ENCODE assay signal across 22 mouse cellular contexts in genomic region chr7:120882674-120883073, GRCm38 (mm10). TPM values are rescaled to one million over a fixed set of nuclear protein-coding genes. Genes with fewer than 3 reads are reported as not detected.
DNase-seq lines count a peak whose midpoint lies in the region; ATAC-seq and TF ChIP-seq lines count a peak whose summit lies in the region.
"Had no signal": no experiment of that assay in that cellular context is flagged by ENCODE, and none has a peak within 500 bp of the region (broad histone marks: within the 10 kb centered on the region; RNA-seq: fewer than 3 reads in every experiment).

No protein-coding gene starts in this region.

- TF ChIP-seq EP300 in liver, postnatal 0 days (IDR thresholded peaks at IDR 0.05; ENCODE audit: low read depth): no peak

- no peak overlapping the region for H3K27ac ChIP-seq in embryonic facial prominence, embryonic 14.5 days (replicated peaks; ENCODE audit: low read depth, low read length)
- H3K27ac ChIP-seq in embryonic facial prominence, embryonic 10.5 days (replicated peaks): no peak overlapping the region
- H3K27ac ChIP-seq in kidney, embryonic 15.5 days: no peak overlapping the region
- no peak overlapping the region for H3K27ac ChIP-seq in kidney, adult 2 months (ENCODE audit: insufficient read depth, low read depth, low read length)
- H3K27ac ChIP-seq in liver, embryonic 12.5 days: peak overlapping the region; percentile 37
- H3K27ac ChIP-seq in liver, postnatal 0 days (ENCODE audit: low read depth): no peak overlapping the region; the same call in 1 of the 2 replicates
- no peak overlapping the region for H3K27ac ChIP-seq in limb, embryonic 13.5 days
- H3K27ac ChIP-seq in midbrain, embryonic 16.5 days (ENCODE audit: low read length): no peak overlapping the region
- H3K27ac ChIP-seq: embryonic facial prominence, embryonic 12.5 days; forebrain, embryonic 12.5 days; heart, adult 2 months; hindbrain, embryonic 15.5 days had no signal

- ATAC-seq in embryonic facial prominence, embryonic 14.5 days (ENCODE audit: low read depth): peak; percentile 39; the same call in 1 of the 2 replicates
- ATAC-seq in kidney, embryonic 15.5 days (replicated peaks; ENCODE audit: low FRiP score): peak; percentile 66
- ATAC-seq in liver, embryonic 12.5 days: no peak
- no peak for ATAC-seq in liver, postnatal 0 days
- ATAC-seq in limb, embryonic 13.5 days (ENCODE audit: low FRiP score, low read depth): peak; percentile 60
- ATAC-seq in midbrain, embryonic 16.5 days: no peak
- ATAC-seq: forebrain, embryonic 16.5 days had no signal

- no peaks in the 10 kb centered on the region for H3K4me1 ChIP-seq in embryonic facial prominence, embryonic 14.5 days (ENCODE audit: control insufficient read depth, insufficient read depth, low read length)
- peaks cover 4% of the 10 kb centered on the region for H3K4me1 ChIP-seq in embryonic facial prominence, embryonic 10.5 days
- H3K4me1 ChIP-seq in kidney, embryonic 15.5 days: 0 out of 2 replicates have a peak, but pooled peaks cover 3% of the 10 kb centered on the region
- no peaks in the 10 kb centered on the region for H3K4me1 ChIP-seq in kidney, adult 2 months (ENCODE audit: control insufficient read depth, insufficient read depth, low read length)
- H3K4me1 ChIP-seq in liver, embryonic 12.5 days: peaks cover 80% of the 10 kb centered on the region
- H3K4me1 ChIP-seq in liver, postnatal 0 days (ENCODE audit: insufficient read depth): peaks cover 24% of the 10 kb centered on the region
- no peaks in the 10 kb centered on the region for H3K4me1 ChIP-seq in limb, embryonic 13.5 days
- H3K4me1 ChIP-seq in midbrain, embryonic 16.5 days (ENCODE audit: control insufficient read depth, insufficient read depth, low read length): no peaks in the 10 kb centered on the region
- H3K4me1 ChIP-seq: embryonic facial prominence, embryonic 12.5 days; forebrain, embryonic 12.5 days; hindbrain, embryonic 15.5 days had no signal

- no peak overlapping the region for H3K4me2 ChIP-seq in embryonic facial prominence, embryonic 14.5 days (ENCODE audit: low read depth, low read length)
- H3K4me2 ChIP-seq in kidney, embryonic 15.5 days: no peak overlapping the region
- no peak overlapping the region for H3K4me2 ChIP-seq in liver, embryonic 12.5 days
- H3K4me2 ChIP-seq in liver, postnatal 0 days (ENCODE audit: low read depth, low read length): no peak overlapping the region
- H3K4me2 ChIP-seq in limb, embryonic 13.5 days (replicated peaks): no peak overlapping the region
- H3K4me2 ChIP-seq in midbrain, embryonic 16.5 days (ENCODE audit: low read length): no peak overlapping the region
- H3K4me2 ChIP-seq: embryonic facial prominence, embryonic 12.5 days; forebrain, embryonic 12.5 days; heart, embryonic 12.5 days; hindbrain, embryonic 15.5 days had no signal

- H3K36me3 ChIP-seq in embryonic facial prominence, embryonic 14.5 days (ENCODE audit: control insufficient read depth, insufficient read depth, low read length): peaks cover 75% of the 10 kb centered on the region
- H3K36me3 ChIP-seq in embryonic facial prominence, embryonic 10.5 days (replicated peaks): peaks cover 72% of the 10 kb centered on the region
- H3K36me3 ChIP-seq in kidney, embryonic 15.5 days: peaks cover 41% of the 10 kb centered on the region
- no peaks in the 10 kb centered on the region for H3K36me3 ChIP-seq in kidney, adult 2 months (ENCODE audit: control insufficient read depth, insufficient read depth, low read length)
- peaks cover 100% of the 10 kb centered on the region for H3K36me3 ChIP-seq in liver, embryonic 12.5 days
- peaks cover 77% of the 10 kb centered on the region for H3K36me3 ChIP-seq in liver, postnatal 0 days (replicated peaks; ENCODE audit: insufficient read depth, low read length)
- peaks cover 81% of the 10 kb centered on the region for H3K36me3 ChIP-seq in limb, embryonic 13.5 days
- H3K36me3 ChIP-seq in midbrain, embryonic 16.5 days (ENCODE audit: control insufficient read depth, insufficient read depth, low read length): peaks cover 31% of the 10 kb centered on the region

- H3K4me3 ChIP-seq in embryonic facial prominence, embryonic 14.5 days (ENCODE audit: low read depth, low read length): no peak overlapping the region
- no peak overlapping the region for H3K4me3 ChIP-seq in embryonic facial prominence, embryonic 10.5 days
- H3K4me3 ChIP-seq in kidney, embryonic 15.5 days (replicated peaks): no peak overlapping the region
- H3K4me3 ChIP-seq in kidney, adult 2 months (ENCODE audit: insufficient read depth, low read depth, low read length): no peak overlapping the region
- no peak overlapping the region for H3K4me3 ChIP-seq in liver, embryonic 12.5 days
- H3K4me3 ChIP-seq in liver, postnatal 0 days (ENCODE audit: low read depth, low read length): no peak overlapping the region
- no peak overlapping the region for H3K4me3 ChIP-seq in limb, embryonic 13.5 days
- no peak overlapping the region for H3K4me3 ChIP-seq in midbrain, embryonic 16.5 days (ENCODE audit: low read depth, low read length)
- H3K4me3 ChIP-seq: embryonic facial prominence, embryonic 12.5 days; forebrain, embryonic 12.5 days; heart, adult 2 months; heart, embryonic 12.5 days; hindbrain, embryonic 15.5 days had no signal

- WGBS in embryonic facial prominence, embryonic 14.5 days: 66% methylated on average over 4 of the region's 4 CpGs
- WGBS in embryonic facial prominence, embryonic 10.5 days: 72% methylated on average over 4 of the region's 4 CpGs
- 54% methylated on average over 4 of the region's 4 CpGs for WGBS in kidney, embryonic 15.5 days
- 71% methylated on average over 4 of the region's 4 CpGs for WGBS in kidney, adult 2 months
- WGBS in liver, embryonic 12.5 days (ENCODE audit: insufficient replicate concordance): 61% methylated on average over 4 of the region's 4 CpGs
- WGBS in liver, postnatal 0 days (ENCODE audit: insufficient replicate concordance): 73% methylated on average over 4 of the region's 4 CpGs
- WGBS in limb, embryonic 13.5 days: 79% methylated on average over 4 of the region's 4 CpGs
- WGBS in midbrain, embryonic 16.5 days: 80% methylated on average over 4 of the region's 4 CpGs

- H3K27me3 ChIP-seq in embryonic facial prominence, embryonic 14.5 days (replicated peaks; ENCODE audit: control insufficient read depth, insufficient read depth, low read length): no peaks in the 10 kb centered on the region
- H3K27me3 ChIP-seq in embryonic facial prominence, embryonic 10.5 days (replicated peaks; ENCODE audit: low read depth, poor library complexity, severe bottlenecking): no peaks in the 10 kb centered on the region
- no peaks in the 10 kb centered on the region for H3K27me3 ChIP-seq in kidney, embryonic 15.5 days
- H3K27me3 ChIP-seq in kidney, adult 2 months (replicated peaks; ENCODE audit: control insufficient read depth, insufficient read depth, low read length): no peaks in the 10 kb centered on the region
- no peaks in the 10 kb centered on the region for H3K27me3 ChIP-seq in liver, embryonic 12.5 days (replicated peaks)
- no peaks in the 10 kb centered on the region for H3K27me3 ChIP-seq in liver, postnatal 0 days (ENCODE audit: insufficient read depth, low read length)
- no peaks in the 10 kb centered on the region for H3K27me3 ChIP-seq in limb, embryonic 13.5 days
- H3K27me3 ChIP-seq in midbrain, embryonic 16.5 days (ENCODE audit: control insufficient read depth, insufficient read depth, low read depth, low read length): no peaks in the 10 kb centered on the region
- H3K27me3 ChIP-seq: embryonic facial prominence, embryonic 12.5 days; forebrain, embryonic 12.5 days; heart, embryonic 12.5 days; hindbrain, embryonic 15.5 days had no signal

- no peak for TF ChIP-seq POLR2A in kidney, adult 2 months (IDR thresholded peaks at IDR 0.05; ENCODE audit: low read depth, low read length)

- no peaks in the 10 kb centered on the region for H3K9me3 ChIP-seq in embryonic facial prominence, embryonic 14.5 days (ENCODE audit: control insufficient read depth, low read length)
- peaks cover 8% of the 10 kb centered on the region for H3K9me3 ChIP-seq in embryonic facial prominence, embryonic 10.5 days
- no peaks in the 10 kb centered on the region for H3K9me3 ChIP-seq in kidney, embryonic 15.5 days (replicated peaks)
- no peaks in the 10 kb centered on the region for H3K9me3 ChIP-seq in liver, embryonic 12.5 days (replicated peaks)
- no peaks in the 10 kb centered on the region for H3K9me3 ChIP-seq in liver, postnatal 0 days (ENCODE audit: low read length)
- H3K9me3 ChIP-seq in limb, embryonic 13.5 days: 0 out of 2 replicates have a peak, but pooled peaks cover 4% of the 10 kb centered on the region
- H3K9me3 ChIP-seq in midbrain, embryonic 16.5 days (replicated peaks; ENCODE audit: control insufficient read depth, low read length, poor library complexity, severe bottlenecking): no peaks in the 10 kb centered on the region
- H3K9me3 ChIP-seq: embryonic facial prominence, embryonic 12.5 days; forebrain, embryonic 12.5 days; hindbrain, embryonic 15.5 days had no signal

- DNase-seq in embryonic facial prominence, embryonic 14.5 days (ENCODE audit: low spot score): peak; percentile 66
- DNase-seq in embryonic facial prominence, embryonic 10.5 days (ENCODE audit: low spot score): no peak
- no peak for DNase-seq in kidney, adult 2 months
- no peak for DNase-seq in liver, postnatal 0 days
- DNase-seq: adrenal gland, postnatal 10 days; B cell, adult 2 months; cerebellum, adult 11 months; cerebellum, adult 8-10 months; cerebellum, postnatal 14 days; embryo, embryonic 11 days; gastrocnemius, postnatal 10 days; heart, adult 2 months; heart, postnatal 36 days had no signal

- no peak for TF ChIP-seq CTCF in kidney, adult 2 months (conservative IDR thresholded peaks at IDR 0.05; ENCODE audit: insufficient read depth, insufficient read length, low read depth, low read length)
- no peak for TF ChIP-seq CTCF in liver, postnatal 0 days (IDR thresholded peaks at IDR 0.05; ENCODE audit: low read depth)

- H3K9ac ChIP-seq in embryonic facial prominence, embryonic 14.5 days (ENCODE audit: low read depth, low read length): no peak overlapping the region
- no peak overlapping the region for H3K9ac ChIP-seq in kidney, embryonic 15.5 days
- H3K9ac ChIP-seq in liver, embryonic 12.5 days: no peak overlapping the region
- H3K9ac ChIP-seq in liver, postnatal 0 days (replicated peaks): no peak overlapping the region
- no peak overlapping the region for H3K9ac ChIP-seq in limb, embryonic 13.5 days
- H3K9ac ChIP-seq in midbrain, embryonic 16.5 days (ENCODE audit: low read depth, low read length): no peak overlapping the region
- H3K9ac ChIP-seq: embryonic facial prominence, embryonic 12.5 days; forebrain, embryonic 12.5 days; heart, embryonic 12.5 days; hindbrain, embryonic 15.5 days had no signal

RNA-seq across cellular contexts. Expression of gene Polr3e, which starts 34.9 kb away (rescaled TPM):
- 21.8 and 26.2 TPM in 2 replicates for polyA plus RNA-seq in embryonic facial prominence, embryonic 14.5 days (2014; fragmentation: Nextera tagmentation; extraction: Ambion mirVana)
- 42.9 and 44.8 TPM in 2 replicates for polyA plus RNA-seq in embryonic facial prominence, embryonic 10.5 days (2016; fragmentation: Nextera tagmentation; extraction: Ambion mirVana)
- polyA plus RNA-seq in kidney, embryonic 15.5 days (2015; fragmentation: Nextera tagmentation; extraction: Ambion mirVana): 42.7 and 44.0 TPM in 2 replicates
- 25.9 and 26.9 TPM in 2 replicates for polyA plus RNA-seq in kidney, adult 2 months (2012; rRNA removed)
- polyA plus RNA-seq in liver, embryonic 12.5 days (2016; fragmentation: Nextera tagmentation; extraction: Ambion mirVana): 27.4 and 27.9 TPM in 2 replicates
- polyA plus RNA-seq in liver, postnatal 0 days (2015; fragmentation: Nextera tagmentation; extraction: Ambion mirVana): 8.5 and 9.3 TPM in 2 replicates
- polyA plus RNA-seq in limb, embryonic 13.5 days (2015; fragmentation: Nextera tagmentation; extraction: Ambion mirVana): 40.0 and 41.9 TPM in 2 replicates
- 27.0 and 27.7 TPM in 2 replicates for polyA plus RNA-seq in midbrain, embryonic 16.5 days (2015; fragmentation: Nextera tagmentation; extraction: Ambion mirVana)

RNA-seq across cellular contexts. Expression of gene Eef2k, which starts 40.0 kb away (rescaled TPM):
- polyA plus RNA-seq in embryonic facial prominence, embryonic 14.5 days (2014; fragmentation: Nextera tagmentation; extraction: Ambion mirVana): 19.6 and 22.2 TPM in 2 replicates
- 33.8 and 34.5 TPM in 2 replicates for polyA plus RNA-seq in embryonic facial prominence, embryonic 10.5 days (2016; fragmentation: Nextera tagmentation; extraction: Ambion mirVana)
- 23.8 and 27.6 TPM in 2 replicates for polyA plus RNA-seq in kidney, embryonic 15.5 days (2015; fragmentation: Nextera tagmentation; extraction: Ambion mirVana)
- polyA plus RNA-seq in kidney, adult 2 months (2012; rRNA removed): 5.5 and 6.4 TPM in 2 replicates
- polyA plus RNA-seq in liver, embryonic 12.5 days (2016; fragmentation: Nextera tagmentation; extraction: Ambion mirVana): 44.3 and 45.0 TPM in 2 replicates
- polyA plus RNA-seq in liver, postnatal 0 days (2015; fragmentation: Nextera tagmentation; extraction: Ambion mirVana): 14.4 and 19.5 TPM in 2 replicates
- 33.3 and 36.3 TPM in 2 replicates for polyA plus RNA-seq in limb, embryonic 13.5 days (2015; fragmentation: Nextera tagmentation; extraction: Ambion mirVana)
- polyA plus RNA-seq in midbrain, embryonic 16.5 days (2015; fragmentation: Nextera tagmentation; extraction: Ambion mirVana): 33.5 and 35.4 TPM in 2 replicates

Comparison
In these comparisons a context has a peak if more than half of its experiments do, and no peak if none do; other contexts are left out.
1. ATAC-seq: peak in embryonic facial prominence, embryonic 14.5 days (single experiment), kidney, embryonic 15.5 days (single experiment) and limb, embryonic 13.5 days (single experiment); none in liver, embryonic 12.5 days (single experiment), liver, postnatal 0 days (single experiment) and midbrain, embryonic 16.5 days (single experiment).